ENCODE assay signal across 8 mouse cellular contexts in the genomic region with DNA sequence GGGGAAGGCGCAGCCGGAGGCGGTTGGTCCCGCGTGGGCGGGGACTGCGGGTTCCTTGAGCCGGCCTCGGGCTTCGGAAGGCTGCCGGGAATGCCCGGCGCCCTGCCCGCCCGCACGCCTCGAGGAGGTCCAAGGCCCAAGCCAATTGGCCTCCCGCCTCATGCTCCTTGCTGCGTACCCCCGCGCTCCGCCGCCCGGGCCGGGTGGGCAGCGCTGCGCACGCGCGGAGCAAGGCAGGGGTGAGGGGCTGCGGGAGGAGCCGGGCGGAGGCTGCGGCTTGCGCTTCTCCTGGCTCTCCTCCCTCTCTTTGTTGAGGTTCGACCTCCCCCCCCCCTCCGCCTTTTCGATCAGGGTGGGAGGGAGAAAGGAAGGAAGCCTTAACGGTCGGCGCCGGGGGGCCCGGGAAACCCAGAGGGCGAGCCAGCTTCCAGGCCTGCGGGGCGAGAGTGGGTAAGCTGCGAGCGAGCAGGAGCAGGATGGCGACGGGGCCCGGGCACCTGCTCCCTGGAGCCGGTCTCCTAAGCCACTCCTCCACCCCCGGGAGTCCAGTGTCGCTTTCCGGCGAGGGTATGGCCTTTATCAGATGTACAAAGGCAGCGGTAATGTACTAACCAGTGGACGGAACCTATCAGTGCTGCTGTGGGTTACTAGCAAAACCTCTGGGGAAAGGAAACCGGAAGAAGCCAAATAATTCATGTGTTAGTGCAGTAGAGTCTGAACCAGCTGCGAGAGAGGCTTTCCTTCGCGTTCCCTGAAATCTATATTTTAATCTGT. TPM values are rescaled to one million over a fixed set of nuclear protein-coding genes. Genes with fewer than 3 reads are reported as not detected.
DNase-seq lines count a peak whose midpoint lies in the region; ATAC-seq and TF ChIP-seq lines count a peak whose summit lies in the region.

No protein-coding gene starts in this region.

- under 1% methylated on average over 47 of the region's 62 CpGs for WGBS in forebrain, embryonic 11.5 days

- peak overlapping the region; percentile 82 for H3K4me3 ChIP-seq in forebrain, embryonic 11.5 days (ENCODE audit: low read depth, low read length)
- H3K4me3 ChIP-seq in layer of hippocampus, adult 2 months, result peak overlapping the region; percentile 100

- H3K36me3 ChIP-seq in forebrain, embryonic 11.5 days (ENCODE audit: control insufficient read depth, insufficient read depth, low read length), result no peaks in the 10 kb centered on the region; the same call in 1 of the 2 replicates

- H3K27me3 ChIP-seq in forebrain, embryonic 11.5 days (ENCODE audit: control insufficient read depth, insufficient read depth, low read length), result no peaks in the 10 kb centered on the region

- ATAC-seq in forebrain, embryonic 11.5 days (replicated peaks; ENCODE audit: low FRiP score), result peak; percentile 93

- H3K4me2 ChIP-seq in forebrain, embryonic 11.5 days (ENCODE audit: low read depth, low read length, severe bottlenecking), result peak overlapping the region; percentile 77

- no peak for TF ChIP-seq CTCF in layer of hippocampus, adult 2 months (conservative IDR thresholded peaks at IDR 0.05)

- no peaks in the 10 kb centered on the region for H3K9me3 ChIP-seq in forebrain, embryonic 11.5 days (ENCODE audit: control insufficient read depth, low read length)

- peak; percentile 87 for DNase-seq in CD4-positive, CD25-positive, alpha-beta regulatory T cell, adult 2 months (ENCODE audit: low read depth, low spot score)
- DNase-seq in adrenal gland, postnatal 4 days (ENCODE audit: low spot score in 2 of 2), result peak; percentile 57 to 66
- DNase-seq in forebrain, embryonic 11.5 days (ENCODE audit: low spot score), result peak; percentile 89
- DNase-seq in heart, postnatal 25 days (ENCODE audit: low spot score), result peak; percentile 55
- peak; percentile 80 to 83 for DNase-seq in layer of hippocampus, adult 2 months (ENCODE audit: low spot score in 2 of 2)
- DNase-seq in lung, postnatal 10 days, result peak; percentile 84
- DNase-seq in ovary, postnatal 10 days (ENCODE audit: low spot score), result peak; percentile 52
- peak; percentile 87 for DNase-seq in thymus, postnatal 14 days

- intact Hi-C loops in heart, postnatal 25 days (cut with DNase I), result loop anchor here (1.0 kb wide), 1 partner anchor 20 kb away; a partner anchor contains a TSS

- H3K9ac ChIP-seq in forebrain, embryonic 11.5 days (ENCODE audit: low read length), result peak overlapping the region; percentile 96

- H3K27ac ChIP-seq in forebrain, embryonic 11.5 days (ENCODE audit: low read depth, low read length), result peak overlapping the region; percentile 99
- peak overlapping the region; percentile 100 for H3K27ac ChIP-seq in layer of hippocampus, adult 2 months

- H3K4me1 ChIP-seq in forebrain, embryonic 11.5 days (replicated peaks; ENCODE audit: control insufficient read depth, insufficient read depth, low read length), result peaks cover 14% of the 10 kb centered on the region

RNA-seq across cellular contexts. Expression of a gene that starts 0.9 kb away (rescaled TPM):
- 100 to 1,000 TPM; 227 to 253 TPM for total RNA-seq in adrenal gland, postnatal 4 days (2021)
- 640 and 645 TPM in 2 replicates for polyA plus RNA-seq in forebrain, embryonic 11.5 days (2014; fragmentation: Nextera tagmentation; extraction: Ambion mirVana)
- total RNA-seq in heart, postnatal 25 days (2021), result 100 to 1,000 TPM in 1 of 2 experiments, 10 to 100 TPM in 1; 62.4 to 109 TPM
- 100 to 1,000 TPM; 282 to 312 TPM for total RNA-seq in layer of hippocampus, adult 2 months (2021)

RNA-seq across cellular contexts. Expression of a gene that starts 19.9 kb away (rescaled TPM):
- 10 to 100 TPM; 23.4 to 25.6 TPM for total RNA-seq in adrenal gland, postnatal 4 days (2021)
- 35.1 and 36.6 TPM in 2 replicates for polyA plus RNA-seq in forebrain, embryonic 11.5 days (2014; fragmentation: Nextera tagmentation; extraction: Ambion mirVana)
- total RNA-seq in heart, postnatal 25 days (2021), result 10 to 100 TPM; 14.0 to 15.2 TPM
- 10 to 100 TPM; 26.8 to 29.0 TPM for total RNA-seq in layer of hippocampus, adult 2 months (2021)

RNA-seq across cellular contexts. Expression of a gene that starts 34.8 kb away (rescaled TPM):
- total RNA-seq in adrenal gland, postnatal 4 days (2021), result 10 to 100 TPM; 75.6 to 78.8 TPM
- 185 and 191 TPM in 2 replicates for polyA plus RNA-seq in forebrain, embryonic 11.5 days (2014; fragmentation: Nextera tagmentation; extraction: Ambion mirVana)
- total RNA-seq in heart, postnatal 25 days (2021), result 10 to 100 TPM; 31.5 to 31.8 TPM
- total RNA-seq in layer of hippocampus, adult 2 months (2021), result 10 to 100 TPM; 51.4 to 52.3 TPM

Comparison
In these comparisons a context has a peak if more than half of its experiments do, and no peak if none do; other contexts are left out.
1. Peak in every context shown above with its lines: DNase-seq, ATAC-seq, H3K4me3 ChIP-seq and H3K27ac ChIP-seq.